Mouse (Mus musculus) embryonic fibroblast, embryonic 13.5 days (primary cell): ENCODE measurements around the gene Atp1b3. TPM values are rescaled to one million over a fixed set of nuclear protein-coding genes. Genes with fewer than 3 reads are reported as not detected.

ENCODE experiments used
- H3K27ac ChIP-seq: 2 replicates; pipeline ENCODE4 v1.5.1; 2012; ENCODE audit warnings: low read length, control low read depth, inconsistent platforms; ENCODE audit not compliant: insufficient read depth
- H3K4me1 ChIP-seq: 2 replicates; pipeline ENCODE4 v1.6.1; 2011; ENCODE audit warnings: low read length; ENCODE audit not compliant: control insufficient read depth, insufficient read depth
- H3K4me3 ChIP-seq: 2 replicates; pipeline ENCODE4 v1.5.1; 2011; ENCODE audit warnings: mild to moderate bottlenecking, control low read depth, low read length; ENCODE audit not compliant: insufficient read depth
- CTCF ChIP-seq: IDR thresholded peaks from 2 replicates; pipeline ENCODE4 v1.5.1; 2011; ENCODE audit warnings: mild to moderate bottlenecking, control low read depth, low read length, moderate library complexity, borderline replicate concordance; ENCODE audit not compliant: insufficient read depth
- POLR2A ChIP-seq: IDR thresholded peaks from 2 replicates; pipeline ENCODE4 v1.6.1; 2011; ENCODE audit warnings: low read depth, mild to moderate bottlenecking, control low read depth, low read length, moderate library complexity
- polyA plus RNA-seq: library from polyadenylated mRNA; stranded (reverse); fragments of >200 nt; gene quantifications from 2 replicates; pipeline ENCODE4 v1.2.4, GENCODE M21; 2011; ENCODE audit warnings: low read depth; ENCODE audit not compliant: missing spikeins, insufficient read length

The Atp1b3 gene
- polyA plus RNA-seq, 1 experiment, result 102 TPM

- Histone ChIP-seq H3K4me1 (no peaks in the 10 kb centered on the region), H3K4me3 (no peak overlapping the region), H3K27ac (no peak overlapping the region)
- no peak for TF ChIP-seq POLR2A
- TF ChIP-seq CTCF, result no peak
These were observed 33.1 kb downstream of the Atp1b3 start for GRCm38 (mm10) chr9:96331146-96331545.

GRCm38 (mm10) chr9:96328226-96328625, 36.0 kb downstream of the Atp1b3 start:
- Histone ChIP-seq H3K27ac (no peak overlapping the region), H3K4me3 (no peak overlapping the region), H3K4me1 (no peaks in the 10 kb centered on the region)
- TF ChIP-seq CTCF, result no peak
- TF ChIP-seq POLR2A, result no peak

- H3K4me1 ChIP-seq, result no peaks in the 10 kb centered on the region
- H3K4me3 ChIP-seq, result no peak overlapping the region
- TF ChIP-seq POLR2A (no peak), CTCF (no peak)
- no peak overlapping the region for H3K27ac ChIP-seq
These were observed 37.7 kb downstream of the Atp1b3 start for GRCm38 (mm10) chr9:96326496-96326923.

GRCm38 (mm10) chr9:96324502-96324901, 39.7 kb downstream of the Atp1b3 start:
- Histone ChIP-seq H3K4me3 (no peak overlapping the region), H3K27ac (no peak overlapping the region), H3K4me1 (no peaks in the 10 kb centered on the region)
- no peak for TF ChIP-seq POLR2A
- TF ChIP-seq CTCF, result no peak

GRCm38 (mm10) chr9:96322411-96323152, 41.7 kb downstream of the Atp1b3 start:
- Histone ChIP-seq H3K4me3 (no peak overlapping the region), H3K4me1 (no peaks in the 10 kb centered on the region), H3K27ac (no peak overlapping the region)
- TF ChIP-seq POLR2A (no peak), CTCF (no peak)

- Histone ChIP-seq H3K4me3 (no peak overlapping the region), H3K27ac (no peak overlapping the region)
- TF ChIP-seq POLR2A, result no peak
- no peak for TF ChIP-seq CTCF
These were observed 43.7 kb downstream of the Atp1b3 start for GRCm38 (mm10) chr9:96320551-96320980.

GRCm38 (mm10) chr9:96319333-96319732, 44.9 kb downstream of the Atp1b3 start:
- TF ChIP-seq POLR2A (no peak), CTCF (no peak)
- H3K4me1 ChIP-seq, result no peaks in the 10 kb centered on the region
- no peak overlapping the region for H3K27ac ChIP-seq
- no peak overlapping the region for H3K4me3 ChIP-seq

More at GRCm38 (mm10) chr9:96320551-96320980, 43.7 kb downstream of the Atp1b3 start:
- H3K4me1 ChIP-seq, result no peaks in the 10 kb centered on the region

- Histone ChIP-seq H3K4me1 (no peaks in the 10 kb centered on the region), H3K4me3 (no peak overlapping the region), H3K27ac (no peak overlapping the region)
- TF ChIP-seq POLR2A, result no peak
- no peak for TF ChIP-seq CTCF
These were observed 52.2 kb downstream of the Atp1b3 start for GRCm38 (mm10) chr9:96312074-96312473.

- TF ChIP-seq CTCF (no peak), POLR2A (no peak)
- Histone ChIP-seq H3K4me3 (no peak overlapping the region), H3K27ac (no peak overlapping the region), H3K4me1 (no peaks in the 10 kb centered on the region)
These were observed 55.4 kb downstream of the Atp1b3 start for GRCm38 (mm10) chr9:96308816-96309215.

- Histone ChIP-seq H3K4me3 (no peak overlapping the region), H3K4me1 (no peaks in the 10 kb centered on the region), H3K27ac (no peak overlapping the region)
- no peak for TF ChIP-seq POLR2A
- TF ChIP-seq CTCF, result no peak
These were observed 64.8 kb downstream of the Atp1b3 start for GRCm38 (mm10) chr9:96299324-96300008.
